Mouse (Mus musculus): Measurements from ENCODE around the gene Slco3a1. TPM values are rescaled to one million over a fixed set of nuclear protein-coding genes. Genes with fewer than 3 reads are reported as not detected.

Slco3a1 gene
- polyA plus RNA-seq, 1 experiment: 44.9 TPM

GRCm38 (mm10) chr7:74341149-74341805, 213.3 kb downstream of the Slco3a1 start:
- no peak for DNase-seq
- Histone ChIP-seq H3K27me3 (replicated peaks; ENCODE audit: control insufficient read depth, insufficient read depth, low read length) (no peaks in the 10 kb centered on the region), H3K4me3 (ENCODE audit: insufficient read depth, low read depth, low read length) (no peak overlapping the region), H3K27ac (ENCODE audit: insufficient read depth, low read depth, low read length) (no peak overlapping the region), H3K36me3 (ENCODE audit: control insufficient read depth, insufficient read depth, low read length) (no peaks in the 10 kb centered on the region), H3K4me1 (ENCODE audit: control insufficient read depth, insufficient read depth, low read length) (no peaks in the 10 kb centered on the region)
- WGBS: 75% methylated on average over 4 of the region's 4 CpGs
- TF ChIP-seq POLR2A (IDR thresholded peaks at IDR 0.05; ENCODE audit: low read depth, low read length) (no peak), CTCF (conservative IDR thresholded peaks at IDR 0.05; ENCODE audit: insufficient read depth, insufficient read length, low read depth, low read length) (no peak)

GRCm38 (mm10) chr7:74340419-74340954, 214.1 kb downstream of the Slco3a1 start:
- no peaks in the 10 kb centered on the region for H3K27me3 ChIP-seq (replicated peaks; ENCODE audit: control insufficient read depth, insufficient read depth, low read length)
- H3K4me1 ChIP-seq (ENCODE audit: control insufficient read depth, insufficient read depth, low read length): no peaks in the 10 kb centered on the region
- no peak overlapping the region for H3K27ac ChIP-seq (ENCODE audit: insufficient read depth, low read depth, low read length)
- TF ChIP-seq POLR2A (IDR thresholded peaks at IDR 0.05; ENCODE audit: low read depth, low read length) (no peak), CTCF (conservative IDR thresholded peaks at IDR 0.05; ENCODE audit: insufficient read depth, insufficient read length, low read depth, low read length) (no peak)
- DNase-seq: no peak
- H3K36me3 ChIP-seq (ENCODE audit: control insufficient read depth, insufficient read depth, low read length): no peaks in the 10 kb centered on the region
- no peak overlapping the region for H3K4me3 ChIP-seq (ENCODE audit: insufficient read depth, low read depth, low read length)
- 86% methylated on average over 8 of the region's 8 CpGs for WGBS

GRCm38 (mm10) chr7:74337677-74338420, 216.7 kb downstream of the Slco3a1 start:
- Histone ChIP-seq H3K36me3 (ENCODE audit: control insufficient read depth, insufficient read depth, low read length) (no peaks in the 10 kb centered on the region), H3K4me1 (ENCODE audit: control insufficient read depth, insufficient read depth, low read length) (no peaks in the 10 kb centered on the region), H3K4me3 (ENCODE audit: insufficient read depth, low read depth, low read length) (no peak overlapping the region), H3K27me3 (replicated peaks; ENCODE audit: control insufficient read depth, insufficient read depth, low read length) (no peaks in the 10 kb centered on the region), H3K27ac (ENCODE audit: insufficient read depth, low read depth, low read length) (no peak overlapping the region)
- TF ChIP-seq CTCF (conservative IDR thresholded peaks at IDR 0.05; ENCODE audit: insufficient read depth, insufficient read length, low read depth, low read length): no peak
- TF ChIP-seq POLR2A (IDR thresholded peaks at IDR 0.05; ENCODE audit: low read depth, low read length): no peak
- no peak for DNase-seq
- WGBS: 78% methylated on average over 6 of the region's 6 CpGs

- no peak overlapping the region for H3K4me3 ChIP-seq (ENCODE audit: insufficient read depth, low read depth, low read length)
- H3K27ac ChIP-seq (ENCODE audit: insufficient read depth, low read depth, low read length): no peak overlapping the region
- H3K27me3 ChIP-seq (replicated peaks; ENCODE audit: control insufficient read depth, insufficient read depth, low read length): no peaks in the 10 kb centered on the region
- no peaks in the 10 kb centered on the region for H3K36me3 ChIP-seq (ENCODE audit: control insufficient read depth, insufficient read depth, low read length)
- TF ChIP-seq CTCF (conservative IDR thresholded peaks at IDR 0.05; ENCODE audit: insufficient read depth, insufficient read length, low read depth, low read length) (no peak), POLR2A (IDR thresholded peaks at IDR 0.05; ENCODE audit: low read depth, low read length) (no peak)
- no peaks in the 10 kb centered on the region for H3K4me1 ChIP-seq (ENCODE audit: control insufficient read depth, insufficient read depth, low read length)
- 66% methylated on average over 3 of the region's 3 CpGs for WGBS
- DNase-seq: no peak
Observed at GRCm38 (mm10) chr7:74332323-74332722, 222.3 kb downstream of the Slco3a1 start.

- 66% methylated on average over 7 of the region's 7 CpGs for WGBS
- Histone ChIP-seq H3K4me1 (ENCODE audit: control insufficient read depth, insufficient read depth, low read length) (no peaks in the 10 kb centered on the region), H3K4me3 (ENCODE audit: insufficient read depth, low read depth, low read length) (no peak overlapping the region), H3K36me3 (ENCODE audit: control insufficient read depth, insufficient read depth, low read length) (no peaks in the 10 kb centered on the region; the same call in 1 of the 2 replicates), H3K27ac (ENCODE audit: insufficient read depth, low read depth, low read length) (no peak overlapping the region), H3K27me3 (replicated peaks; ENCODE audit: control insufficient read depth, insufficient read depth, low read length) (no peaks in the 10 kb centered on the region)
- no peak for DNase-seq
- TF ChIP-seq CTCF (conservative IDR thresholded peaks at IDR 0.05; ENCODE audit: insufficient read depth, insufficient read length, low read depth, low read length): no peak
- TF ChIP-seq POLR2A (IDR thresholded peaks at IDR 0.05; ENCODE audit: low read depth, low read length): no peak
Observed at GRCm38 (mm10) chr7:74330858-74331726, 223.5 kb downstream of the Slco3a1 start.

GRCm38 (mm10) chr7:74330117-74330857, 224.3 kb downstream of the Slco3a1 start:
- Histone ChIP-seq H3K4me1 (ENCODE audit: control insufficient read depth, insufficient read depth, low read length) (no peaks in the 10 kb centered on the region), H3K27me3 (replicated peaks; ENCODE audit: control insufficient read depth, insufficient read depth, low read length) (no peaks in the 10 kb centered on the region), H3K4me3 (ENCODE audit: insufficient read depth, low read depth, low read length) (no peak overlapping the region), H3K36me3 (ENCODE audit: control insufficient read depth, insufficient read depth, low read length) (no peaks in the 10 kb centered on the region; the same call in 1 of the 2 replicates), H3K27ac (ENCODE audit: insufficient read depth, low read depth, low read length) (no peak overlapping the region)
- WGBS: 74% methylated on average over 7 of the region's 7 CpGs
- DNase-seq: peak; percentile 19
- no peak for TF ChIP-seq CTCF (conservative IDR thresholded peaks at IDR 0.05; ENCODE audit: insufficient read depth, insufficient read length, low read depth, low read length)
- TF ChIP-seq POLR2A (IDR thresholded peaks at IDR 0.05; ENCODE audit: low read depth, low read length): no peak
